ENCODE assay signal across 8 mouse cellular contexts in the genomic region with DNA sequence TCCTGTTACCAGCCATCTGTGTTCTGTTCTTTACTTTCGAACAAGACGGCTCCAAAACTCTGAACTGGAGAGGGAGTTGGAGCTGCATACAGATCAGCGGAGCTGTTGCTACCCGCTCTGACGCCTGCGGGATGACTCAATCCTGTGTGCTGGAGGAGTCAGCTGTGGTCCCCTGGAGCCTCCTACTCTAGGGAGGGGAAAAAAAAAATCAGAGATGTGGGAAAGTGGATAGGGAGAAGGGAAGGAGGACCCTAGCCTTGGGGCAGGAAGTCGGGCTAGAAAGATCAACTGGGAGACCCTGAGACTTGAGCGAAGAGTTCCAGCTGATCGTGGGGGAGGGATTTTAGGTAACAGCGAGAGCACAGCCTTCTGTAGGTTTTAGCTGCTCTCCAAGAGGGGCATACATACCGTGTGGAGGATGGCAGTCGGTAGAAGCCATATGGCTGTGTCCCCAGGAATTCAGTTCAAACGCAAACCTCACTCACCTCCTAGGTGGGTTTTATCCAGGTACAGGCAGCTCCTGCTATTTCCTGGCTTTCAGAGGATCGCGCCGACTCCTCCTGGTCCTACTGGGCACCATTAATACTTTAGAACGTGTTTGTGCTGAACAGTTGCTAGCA. TPM values are rescaled to one million over a fixed set of nuclear protein-coding genes. Genes with fewer than 3 reads are reported as not detected.
DNase-seq lines count a peak whose midpoint lies in the region; ATAC-seq and TF ChIP-seq lines count a peak whose summit lies in the region.

No protein-coding gene starts in this region.

- H3K27me3 ChIP-seq in E14TG2a.4 (ENCODE audit: insufficient read depth, low read length) = peaks cover 13% of the 10 kb centered on the region; the same call in 1 of the 2 replicates
- 0 out of 2 replicates have a peak, but pooled peaks cover 3% of the 10 kb centered on the region for H3K27me3 ChIP-seq in embryonic facial prominence, embryonic 15.5 days
- H3K27me3 ChIP-seq in heart, embryonic 16.5 days (ENCODE audit: control insufficient read depth, insufficient read depth, low read length) = no peaks in the 10 kb centered on the region

- H3K9ac ChIP-seq in embryonic facial prominence, embryonic 15.5 days = peak overlapping the region; percentile 18; the same call in 1 of the 2 replicates
- peak overlapping the region; percentile 65 for H3K9ac ChIP-seq in heart, embryonic 16.5 days (ENCODE audit: low read length)

- ATAC-seq in embryonic facial prominence, embryonic 15.5 days (ENCODE audit: insufficient number of reproducible peaks, low FRiP score, low TSS enrichment, low read depth) = 0 out of 2 replicates have a peak, but pooled peaks have one; percentile 72
- no peak for ATAC-seq in heart, embryonic 16.5 days (replicated peaks; ENCODE audit: extremely low read depth, insufficient read depth, low FRiP score)

- no peak for TF ChIP-seq CTCF in E14TG2a.4 (conservative IDR thresholded peaks at IDR 0.05; ENCODE audit: low read length)

- H3K9me3 ChIP-seq in E14TG2a.4 (ENCODE audit: low read length) = no peaks in the 10 kb centered on the region
- H3K9me3 ChIP-seq in embryonic facial prominence, embryonic 15.5 days (replicated peaks) = no peaks in the 10 kb centered on the region
- H3K9me3 ChIP-seq in heart, embryonic 16.5 days (replicated peaks; ENCODE audit: control insufficient read depth, low read length) = no peaks in the 10 kb centered on the region

- peaks cover 60% of the 10 kb centered on the region for H3K4me1 ChIP-seq in E14TG2a.4 (replicated peaks; ENCODE audit: low read depth, low read length)
- H3K4me1 ChIP-seq in embryonic facial prominence, embryonic 15.5 days = peaks cover 16% of the 10 kb centered on the region
- H3K4me1 ChIP-seq in heart, embryonic 16.5 days (ENCODE audit: control insufficient read depth, insufficient read depth, low read length) = peaks cover 13% of the 10 kb centered on the region; the same call in 1 of the 2 replicates

- peak overlapping the region; percentile 44; the same call in 1 of the 2 replicates for H3K27ac ChIP-seq in embryonic facial prominence, embryonic 15.5 days (replicated peaks)
- peak overlapping the region; percentile 16; the same call in 1 of the 2 replicates for H3K27ac ChIP-seq in heart, embryonic 16.5 days (ENCODE audit: low read length)

- H3K4me2 ChIP-seq in embryonic facial prominence, embryonic 15.5 days (replicated peaks) = peak overlapping the region; percentile 67
- H3K4me2 ChIP-seq in heart, embryonic 16.5 days (ENCODE audit: low read depth, low read length) = peak overlapping the region; percentile 93

- under 1% methylated on average over 17 of the region's 17 CpGs for WGBS in embryonic facial prominence, embryonic 15.5 days
- 1% methylated on average over 17 of the region's 17 CpGs for WGBS in heart, embryonic 16.5 days

- DNase-seq in adrenal gland, postnatal 14 days = peak; percentile 68
- peak; percentile 46 for DNase-seq in left cerebral cortex, adult 11 months (ENCODE audit: low spot score)
- DNase-seq in lung, postnatal 25 days (ENCODE audit: low spot score) = peak; percentile 25
- DNase-seq in right cerebral cortex, postnatal 36 days (ENCODE audit: low spot score in 2 of 2) = peak; percentile 76 to 88
- no peak for DNase-seq in c-Kit-positive CD71-positive TER-119-positive erythroid progenitor cells, embryonic 14.5 days (ENCODE audit: low spot score)

- H3K4me3 ChIP-seq in E14TG2a.4 (replicated peaks; ENCODE audit: low read length) = peak overlapping the region; percentile 58
- H3K4me3 ChIP-seq in embryonic facial prominence, embryonic 15.5 days (replicated peaks) = peak overlapping the region; percentile 33
- peak overlapping the region; percentile 53 for H3K4me3 ChIP-seq in heart, embryonic 16.5 days (ENCODE audit: low read length)

- H3K36me3 ChIP-seq in E14TG2a.4 (ENCODE audit: insufficient read depth, low read length) = no peaks in the 10 kb centered on the region
- H3K36me3 ChIP-seq in embryonic facial prominence, embryonic 15.5 days = no peaks in the 10 kb centered on the region
- no peaks in the 10 kb centered on the region for H3K36me3 ChIP-seq in heart, embryonic 16.5 days (ENCODE audit: control insufficient read depth, insufficient read depth)

RNA-seq across cellular contexts. Expression of gene Taok1, which starts 16.9 kb away (rescaled TPM):
- 53.6 and 53.7 TPM in 2 replicates for total RNA-seq in adrenal gland, postnatal 14 days (2021)
- polyA plus RNA-seq in embryonic facial prominence, embryonic 15.5 days (2015; fragmentation: Nextera tagmentation; extraction: Ambion mirVana) = 13.7 and 15.1 TPM in 2 replicates
- 10.1 and 12.0 TPM in 2 replicates for polyA plus RNA-seq in heart, embryonic 16.5 days (2015; fragmentation: Nextera tagmentation; extraction: Ambion mirVana)
